Mouse (Mus musculus): ENCODE data around the gene Dtx3. TPM values are rescaled to one million over a fixed set of nuclear protein-coding genes. Genes with fewer than 3 reads are reported as not detected.
A peak's percentile ranks its signal among the peaks of the same experiment; 100 is the strongest.

Dtx3 gene
- total RNA-seq, 2 experiments from 2014 or later = 6.3 to 18.9 TPM

GRCm38 (mm10) chr10:127188465-127189115, 6.9 kb downstream of the Dtx3 start:
- peak; percentile 42 for ATAC-seq (replicated peaks; ENCODE audit: low FRiP score, poor library complexity, severe bottlenecking)

- ATAC-seq (replicated peaks; ENCODE audit: low FRiP score, poor library complexity, severe bottlenecking) = no peak
These were observed 7.5 kb downstream of the Dtx3 start for GRCm38 (mm10) chr10:127188079-127188453.

- ATAC-seq (replicated peaks; ENCODE audit: low FRiP score, poor library complexity, severe bottlenecking) = no peak
These were observed 8.0 kb downstream of the Dtx3 start for GRCm38 (mm10) chr10:127187371-127188078.

- ATAC-seq (replicated peaks; ENCODE audit: low FRiP score, poor library complexity, severe bottlenecking) = no peak; the same call in 1 of the 2 replicates
These were observed 9.1 kb downstream of the Dtx3 start for GRCm38 (mm10) chr10:127186451-127186850.

- no peak for ATAC-seq (replicated peaks; ENCODE audit: low FRiP score, poor library complexity, severe bottlenecking)
These were observed 10.0 kb downstream of the Dtx3 start for GRCm38 (mm10) chr10:127185506-127185905.

- ATAC-seq (replicated peaks; ENCODE audit: low FRiP score, poor library complexity, severe bottlenecking) = no peak
These were observed 10.4 kb downstream of the Dtx3 start for GRCm38 (mm10) chr10:127185101-127185500.

GRCm38 (mm10) chr10:127183759-127184158, 11.8 kb downstream of the Dtx3 start:
- no peak for ATAC-seq (replicated peaks; ENCODE audit: low FRiP score, poor library complexity, severe bottlenecking)

- ATAC-seq (replicated peaks; ENCODE audit: low FRiP score, poor library complexity, severe bottlenecking) = no peak
These were observed 12.9 kb downstream of the Dtx3 start for GRCm38 (mm10) chr10:127182624-127183023.

- ATAC-seq (replicated peaks; ENCODE audit: low FRiP score, poor library complexity, severe bottlenecking) = no peak
These were observed 14.0 kb downstream of the Dtx3 start for GRCm38 (mm10) chr10:127181566-127181965.

- no peak for ATAC-seq (replicated peaks; ENCODE audit: low FRiP score, poor library complexity, severe bottlenecking)
These were observed 14.9 kb downstream of the Dtx3 start for GRCm38 (mm10) chr10:127180695-127181047.

GRCm38 (mm10) chr10:127179871-127180694, 15.4 kb downstream of the Dtx3 start, which contains the start of gene Slc26a10:
Gene Slc26a10 (minus strand): TSS chr10:127180645.
- ATAC-seq (replicated peaks; ENCODE audit: low FRiP score, poor library complexity, severe bottlenecking) = no peak

- ATAC-seq (replicated peaks; ENCODE audit: low FRiP score, poor library complexity, severe bottlenecking) = no peak
These were observed 17.1 kb downstream of the Dtx3 start for GRCm38 (mm10) chr10:127178286-127179027.

GRCm38 (mm10) chr10:127177719-127178118, 17.8 kb downstream of the Dtx3 start:
- ATAC-seq (replicated peaks; ENCODE audit: low FRiP score, poor library complexity, severe bottlenecking) = peak; percentile 83

GRCm38 (mm10) chr10:127177235-127177634, 18.3 kb downstream of the Dtx3 start:
- ATAC-seq (replicated peaks; ENCODE audit: low FRiP score, poor library complexity, severe bottlenecking) = peak; percentile 13; the same call in 1 of the 2 replicates

GRCm38 (mm10) chr10:127176756-127177155, 18.8 kb downstream of the Dtx3 start:
- no peak for ATAC-seq (replicated peaks; ENCODE audit: low FRiP score, poor library complexity, severe bottlenecking)

GRCm38 (mm10) chr10:127176228-127176627, 19.3 kb downstream of the Dtx3 start:
- ATAC-seq (replicated peaks; ENCODE audit: low FRiP score, poor library complexity, severe bottlenecking) = no peak

- ATAC-seq (replicated peaks; ENCODE audit: low FRiP score, poor library complexity, severe bottlenecking) = no peak
These were observed 21.4 kb downstream of the Dtx3 start for GRCm38 (mm10) chr10:127174170-127174569.

- ATAC-seq (replicated peaks; ENCODE audit: low FRiP score, poor library complexity, severe bottlenecking) = no peak
These were observed 22.1 kb downstream of the Dtx3 start for GRCm38 (mm10) chr10:127173148-127174065.
